Mouse (Mus musculus) cerebellum, adult (tissue): ENCODE data around the gene Ppp1r3c.
A peak's percentile ranks its signal among the peaks of the same experiment; 100 is the strongest.
"Not testable (repeated sequence)": the region's sequence is repeated elsewhere in the genome, so short reads cannot be mapped to it uniquely, and the experiment has no call there.

ENCODE experiments used
- ATAC-seq: cut with Nextera tagmentation; 2 replicates; pipeline ENCODE4 v1.9.2; 2017; ENCODE audit warnings: mild to moderate bottlenecking, moderate library complexity, mixed read lengths; ENCODE audit not compliant: insufficient number of reproducible peaks, low FRiP score, low TSS enrichment

Ppp1r3c gene

GRCm38 (mm10) chr19:36736537-36736936, at the start of gene Ppp1r3c:
Ppp1r3c (minus strand) TSS chr19:36736653.
- peak; percentile 82 for ATAC-seq

GRCm38 (mm10) chr19:36783179-36783578, 46.7 kb upstream of the Ppp1r3c start:
- no peak for ATAC-seq

- ATAC-seq, result no peak
These were observed 46.1 kb upstream of the Ppp1r3c start for GRCm38 (mm10) chr19:36782591-36782990.

- ATAC-seq, result no peak
These were observed 45.5 kb upstream of the Ppp1r3c start for GRCm38 (mm10) chr19:36781996-36782395.

GRCm38 (mm10) chr19:36780375-36780774, 43.9 kb upstream of the Ppp1r3c start:
- ATAC-seq, result no peak

- ATAC-seq, result no peak
These were observed 43.3 kb upstream of the Ppp1r3c start for GRCm38 (mm10) chr19:36779765-36780164.

- no peak for ATAC-seq
These were observed 39.1 kb upstream of the Ppp1r3c start for GRCm38 (mm10) chr19:36775531-36775930.

- ATAC-seq, result peak; percentile 78
These were observed 37.4 kb upstream of the Ppp1r3c start for GRCm38 (mm10) chr19:36773716-36774459.

GRCm38 (mm10) chr19:36768084-36768483, 31.6 kb upstream of the Ppp1r3c start:
- no peak for ATAC-seq

- ATAC-seq, result no peak
These were observed 28.0 kb upstream of the Ppp1r3c start for GRCm38 (mm10) chr19:36764451-36764850.

GRCm38 (mm10) chr19:36748996-36749395, 12.5 kb upstream of the Ppp1r3c start:
- no peak for ATAC-seq

- no peak for ATAC-seq
These were observed 5.9 kb upstream of the Ppp1r3c start for GRCm38 (mm10) chr19:36742331-36742730.

GRCm38 (mm10) chr19:36739566-36740211, 3.2 kb upstream of the Ppp1r3c start:
- no peak for ATAC-seq

- no peak for ATAC-seq
These were observed 1.6 kb upstream of the Ppp1r3c start for GRCm38 (mm10) chr19:36738009-36738408.

- no peak for ATAC-seq
These were observed 634 bp upstream of the Ppp1r3c start for GRCm38 (mm10) chr19:36737087-36737486.

GRCm38 (mm10) chr19:36734308-36735038, 2.0 kb downstream of the Ppp1r3c start:
- no peak for ATAC-seq

- no peak for ATAC-seq
These were observed 3.1 kb downstream of the Ppp1r3c start for GRCm38 (mm10) chr19:36733191-36733943.

GRCm38 (mm10) chr19:36731310-36731709, 5.1 kb downstream of the Ppp1r3c start:
- ATAC-seq, result no peak

GRCm38 (mm10) chr19:36730414-36730813, 6.0 kb downstream of the Ppp1r3c start:
- not testable (repeated sequence) for ATAC-seq

GRCm38 (mm10) chr19:36728741-36729460, 7.6 kb downstream of the Ppp1r3c start:
- no peak for ATAC-seq
